Mouse (Mus musculus) bone marrow, adult 2 months (tissue): ENCODE measurements around the gene Rps8. TPM values are rescaled to one million over a fixed set of nuclear protein-coding genes. Genes with fewer than 3 reads are reported as not detected.

Source experiments
- H3K27ac ChIP-seq: fragments of 200-500 bp; 2 replicates; pipeline ENCODE4 v1.5.1; 2012; ENCODE audit warnings: low read depth, mild to moderate bottlenecking, control low read depth, inconsistent platforms, low read length; ENCODE audit not compliant: control insufficient read depth, poor library complexity, insufficient read depth
- H3K4me1 ChIP-seq: fragments of 200-500 bp; 2 replicates; pipeline ENCODE4 v1.6.1; 2011; ENCODE audit warnings: low read length; ENCODE audit not compliant: control insufficient read depth, insufficient read depth
- H3K4me3 ChIP-seq: fragments of 200-500 bp; replicated peaks from 2 replicates; pipeline ENCODE3; 2011; ENCODE audit warnings: mild to moderate bottlenecking, low read depth, low read length, control low read depth; ENCODE audit not compliant: control insufficient read depth
- CTCF ChIP-seq: fragments of 200-500 bp; IDR thresholded peaks from 2 replicates; pipeline ENCODE4 v1.5.1; 2011; ENCODE audit warnings: low read length, control low read depth; ENCODE audit not compliant: control insufficient read depth, insufficient read depth
- POLR2A ChIP-seq: fragments of 200-500 bp; IDR thresholded peaks from 2 replicates; pipeline ENCODE4 v1.6.1; 2011; ENCODE audit warnings: low read depth, mild to moderate bottlenecking, control low read depth, low read length, borderline replicate concordance; ENCODE audit not compliant: control insufficient read depth
- WGBS: fragments of 180-500 bp; shearing (Covaris S2); methylation state at CpG from one replicate; pipeline ENCODE4 v1.1.7; 2018; 5-methylcytosine and 5-hydroxymethylcytosine counted together
- polyA plus RNA-seq: library from polyadenylated mRNA; stranded (reverse); fragments of >200 nt; gene quantifications from 2 replicates; pipeline ENCODE4 v1.2.4, GENCODE M21; 2011; ENCODE audit warnings: low replicate concordance; ENCODE audit not compliant: missing spikeins, insufficient read depth, insufficient read length

Rps8 gene
- polyA plus RNA-seq, 1 experiment, result 3,425 TPM

GRCm38 (mm10) chr4:117131890-117132793 is 23.9 kb downstream of the Rps8 start:
- WGBS, result 78% methylated on average over 7 of the region's 7 CpGs
- Histone ChIP-seq H3K4me1 (peaks cover 9% of the 10 kb centered on the region), H3K27ac (no peak overlapping the region), H3K4me3 (no peak overlapping the region)
- TF ChIP-seq POLR2A (no peak), CTCF (no peak)

GRCm38 (mm10) chr4:117131198-117131597 is 24.8 kb downstream of the Rps8 start:
- Histone ChIP-seq H3K4me3 (no peak overlapping the region), H3K4me1 (peaks cover 14% of the 10 kb centered on the region), H3K27ac (no peak overlapping the region)
- 83% methylated on average over 6 of the region's 6 CpGs for WGBS
- TF ChIP-seq CTCF (no peak), POLR2A (no peak)

GRCm38 (mm10) chr4:117130790-117131189 is 25.3 kb downstream of the Rps8 start:
- Histone ChIP-seq H3K4me3 (no peak overlapping the region), H3K27ac (no peak overlapping the region), H3K4me1 (peaks cover 12% of the 10 kb centered on the region)
- TF ChIP-seq CTCF (no peak), POLR2A (no peak)
- 93% methylated on average over 6 of the region's 6 CpGs for WGBS

- Histone ChIP-seq H3K4me1 (peaks cover 17% of the 10 kb centered on the region), H3K27ac (no peak overlapping the region), H3K4me3 (no peak overlapping the region)
- TF ChIP-seq CTCF (no peak), POLR2A (no peak)
- 89% methylated on average over 33 of the region's 33 CpGs for WGBS
Observed at GRCm38 (mm10) chr4:117127991-117128686, 27.9 kb downstream of the Rps8 start.

GRCm38 (mm10) chr4:117126675-117127290 is 29.3 kb downstream of the Rps8 start, which contains the start of gene Tctex1d4:
Gene Tctex1d4, plus strand, starts transcription at chr4:117126794.
- Histone ChIP-seq H3K27ac (peak within 1 kb of the TSS; percentile 91), H3K4me1 (peaks cover 16% of the 10 kb centered on the region), H3K4me3 (no peak within 1 kb of the TSS)
- WGBS, result 61% methylated on average over 9 of the region's 9 CpGs
- TF ChIP-seq POLR2A, result no peak
- TF ChIP-seq CTCF, result 0 out of 2 replicates have a peak, but pooled peaks have one; percentile 5

GRCm38 (mm10) chr4:117125910-117126674 is 30.0 kb downstream of the Rps8 start:
- peaks cover 16% of the 10 kb centered on the region for H3K4me1 ChIP-seq
- no peak overlapping the region for H3K4me3 ChIP-seq
- WGBS, result 26% methylated on average over 15 of the region's 15 CpGs

GRCm38 (mm10) chr4:117125348-117125909 is 30.6 kb downstream of the Rps8 start, which contains the start of gene Btbd19:
Gene Btbd19, minus strand, starts transcription at chr4:117125725.
- 39% methylated on average over 8 of the region's 8 CpGs for WGBS
- H3K27ac ChIP-seq, result peak within 1 kb of the TSS; percentile 91
- peaks cover 16% of the 10 kb centered on the region for H3K4me1 ChIP-seq

More at GRCm38 (mm10) chr4:117125910-117126674, 30.0 kb downstream of the Rps8 start:
- no peak for TF ChIP-seq CTCF
- no peak for TF ChIP-seq POLR2A
- H3K27ac ChIP-seq, result peak overlapping the region; percentile 91

More at GRCm38 (mm10) chr4:117125348-117125909, 30.6 kb downstream of the Rps8 start, which contains the start of gene Btbd19:
- H3K4me3 ChIP-seq, result no peak within 1 kb of the TSS
- no peak for TF ChIP-seq POLR2A
- TF ChIP-seq CTCF, result no peak
